Mouse (Mus musculus) ovary, adult 18-20 months (tissue): ENCODE measurements at regions not wholly inside any gene's neighbourhood (a gene's known extent, or its start where the extent isn't known, plus 50 kb on each side); places are given as distances from the start of the nearest gene placed in this dataset.

Source experiments
- DNase-seq: peaks from one replicate; pipeline ENCODE4 v3.0.0; 2022; ENCODE audit warnings: low spot score, mixed read lengths

- no peak for DNase-seq
Observed at GRCm38 (mm10) chr17:54214804-54215203, 84.0 kb downstream of the Slc5a7 start.

DNA sequence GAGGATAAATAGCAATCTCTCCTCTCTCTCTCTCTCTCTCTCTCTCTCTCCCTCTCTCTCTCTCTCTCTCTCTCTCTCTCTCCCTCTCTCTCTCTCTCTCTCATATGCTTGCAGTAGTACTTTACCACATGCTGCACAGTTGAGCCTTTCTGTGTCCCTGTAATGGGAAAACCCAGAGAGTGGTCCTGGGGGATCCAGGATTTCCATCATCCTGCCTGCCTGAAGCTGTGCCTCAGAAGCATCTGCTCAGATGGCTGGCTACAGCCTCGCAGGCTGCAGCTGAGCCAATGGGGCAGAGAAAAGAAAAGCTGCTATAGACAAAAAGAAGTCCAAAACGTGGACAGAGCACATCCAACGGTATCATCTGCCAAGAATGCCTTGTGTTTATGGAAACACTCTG lies 97.1 kb downstream of the Slc5a7 start:
- no peak for DNase-seq

DNA sequence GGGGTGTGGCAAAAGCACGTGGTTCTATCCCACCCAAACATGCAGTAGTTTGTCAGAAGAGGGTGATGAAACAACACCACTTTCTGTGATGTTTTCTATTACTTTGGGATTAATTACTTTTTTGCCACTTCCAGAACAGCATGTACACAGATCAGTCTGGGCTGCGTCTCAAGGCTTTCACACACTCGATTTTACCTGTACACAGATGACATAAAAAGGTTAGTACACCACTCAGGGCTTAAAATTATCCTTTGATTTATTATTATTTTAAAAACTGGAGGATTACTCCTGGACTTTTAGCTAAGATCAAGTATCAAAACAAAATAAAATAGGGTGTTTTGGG lies 106.6 kb downstream of the Slc5a7 start:
- no peak for DNase-seq

GRCm38 (mm10) chr17:54191526-54192230 lies 107.2 kb downstream of the Slc5a7 start:
- DNase-seq: peak; percentile 14

DNA sequence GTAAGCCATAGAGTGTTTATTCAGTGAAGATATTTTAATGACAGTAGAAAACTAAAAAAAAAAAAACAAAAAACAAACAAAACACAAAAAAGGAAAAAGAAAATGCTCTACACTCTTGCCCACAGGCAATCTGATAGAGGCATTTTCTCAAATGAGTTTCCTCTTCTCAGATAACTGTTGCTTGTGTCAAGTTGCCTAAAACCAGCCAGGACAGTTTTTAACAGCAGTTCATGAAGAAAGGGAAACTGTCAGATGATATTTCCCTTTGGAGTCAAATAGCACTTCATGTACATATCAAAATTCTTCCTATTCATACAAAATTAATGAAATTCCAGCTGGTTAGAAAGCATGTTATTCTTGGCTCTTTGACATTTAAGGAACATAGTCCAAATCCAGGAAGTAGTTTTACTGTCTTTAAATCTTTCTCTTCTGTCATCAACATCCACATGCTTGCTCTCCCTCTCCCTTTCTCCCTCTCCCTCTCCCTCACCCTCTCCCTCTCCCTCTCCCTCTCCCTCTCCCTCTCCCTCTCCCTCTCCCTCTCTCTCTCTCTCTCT lies 109.8 kb downstream of the Slc5a7 start:
- DNase-seq: no peak

- DNase-seq: no peak
Observed at GRCm38 (mm10) chr17:54182073-54182472, 116.8 kb downstream of the Slc5a7 start.

DNA sequence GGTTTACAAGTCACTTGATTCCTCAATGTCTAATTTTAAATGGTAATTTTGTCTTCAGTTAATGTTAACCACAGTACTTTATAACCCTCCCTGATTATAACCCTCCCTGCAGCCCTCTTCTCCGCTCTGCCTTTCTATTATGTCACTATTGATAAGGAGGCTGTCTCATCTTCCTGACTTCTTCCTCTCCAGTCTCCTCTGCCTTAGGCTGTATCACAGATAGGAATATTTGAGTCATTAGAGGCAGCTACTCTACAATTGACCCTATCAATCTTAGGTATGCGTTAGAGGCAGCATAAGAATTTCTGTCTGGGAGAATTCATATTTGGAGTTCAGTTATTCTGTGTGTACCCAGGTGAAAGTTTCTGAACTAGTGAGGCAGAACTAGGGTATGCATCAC lies 118.3 kb downstream of the Slc5a7 start:
- no peak for DNase-seq

GRCm38 (mm10) chr17:54170762-54171161 lies 128.1 kb downstream of the Slc5a7 start:
- no peak for DNase-seq

GRCm38 (mm10) chr17:54168039-54168438 lies 130.8 kb downstream of the Slc5a7 start:
- no peak for DNase-seq

GRCm38 (mm10) chr17:54162383-54162782 lies 136.5 kb downstream of the Slc5a7 start:
- DNase-seq: no peak

- DNase-seq: peak; percentile 14
Observed at GRCm38 (mm10) chr17:54158753-54159152, 140.1 kb downstream of the Slc5a7 start.

- no peak for DNase-seq
Observed at GRCm38 (mm10) chr17:54158330-54158729, 140.5 kb downstream of the Slc5a7 start.

DNA sequence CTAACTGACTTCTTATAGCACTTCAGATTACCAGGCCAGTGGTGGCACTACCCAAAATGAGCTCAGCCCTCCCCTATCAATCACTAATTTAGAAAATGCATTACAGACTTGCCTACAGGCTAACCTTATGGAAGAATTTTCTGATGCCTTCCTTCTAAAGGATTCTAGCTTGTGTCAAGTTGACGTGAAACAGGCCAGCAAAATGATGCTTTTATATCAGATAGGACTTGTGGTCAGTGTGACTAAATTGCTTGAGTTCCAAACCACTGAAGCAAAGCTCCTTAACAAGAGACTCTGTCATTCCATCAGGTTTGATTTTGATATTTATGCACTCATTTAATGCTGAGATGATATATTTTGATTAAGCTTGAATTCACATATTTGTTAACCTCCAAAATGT lies 143.0 kb downstream of the Slc5a7 start:
- no peak for DNase-seq

GRCm38 (mm10) chr17:54154536-54154935 lies 144.3 kb downstream of the Slc5a7 start:
- DNase-seq: no peak
